31 mouse cellular contexts compared by ENCODE assay signal in the genomic region with DNA sequence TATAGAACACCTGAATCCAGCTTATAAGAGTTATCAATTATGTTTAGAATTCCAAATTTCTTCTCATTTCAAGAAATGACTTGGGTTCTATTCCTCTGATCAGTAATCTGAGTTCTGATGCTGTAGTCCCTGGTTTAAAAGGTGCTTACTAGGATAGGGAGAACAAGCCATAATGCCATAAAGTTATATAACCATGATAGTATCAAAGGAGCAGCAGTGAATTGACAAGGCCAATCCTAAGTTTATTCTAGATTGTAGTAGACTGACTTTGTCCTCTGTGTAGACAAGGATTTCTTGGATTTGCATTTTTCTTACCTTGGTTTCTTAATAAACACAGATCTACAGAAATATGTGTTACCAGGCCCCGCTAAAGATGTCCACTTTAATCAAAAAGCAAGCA.
"Had no signal": no experiment of that assay in that cellular context is flagged by ENCODE, and none has a peak within 500 bp of the region (broad histone marks: within the 10 kb centered on the region; RNA-seq: fewer than 3 reads in every experiment).

No protein-coding gene starts in this region.

- H3K36me3 ChIP-seq: limb, embryonic 10.5 days; limb, embryonic 12.5 days; limb, embryonic 13.5 days; limb, embryonic 15.5 days; liver, embryonic 12.5 days; liver, embryonic 13.5 days; liver, embryonic 15.5 days; lung, embryonic 15.5 days; midbrain, embryonic 10.5 days; midbrain, embryonic 12.5 days; midbrain, embryonic 13.5 days; midbrain, embryonic 15.5 days had no signal

- H3K9ac ChIP-seq: limb, embryonic 12.5 days; limb, embryonic 13.5 days; limb, embryonic 15.5 days; liver, embryonic 12.5 days; liver, embryonic 13.5 days; liver, embryonic 14.5 days; liver, embryonic 15.5 days; liver, postnatal 0 days; lung, embryonic 14.5 days; lung, embryonic 15.5 days; midbrain, embryonic 12.5 days; midbrain, embryonic 13.5 days; midbrain, embryonic 15.5 days had no signal

- H3K27me3 ChIP-seq: limb, embryonic 12.5 days; limb, embryonic 13.5 days; limb, embryonic 15.5 days; liver, embryonic 12.5 days; liver, embryonic 13.5 days; liver, embryonic 15.5 days; lung, embryonic 15.5 days; megakaryocyte, embryonic 14.5 days; midbrain, embryonic 12.5 days; midbrain, embryonic 13.5 days; midbrain, embryonic 15.5 days had no signal

- H3K9me3 ChIP-seq: limb, embryonic 10.5 days; limb, embryonic 12.5 days; limb, embryonic 13.5 days; limb, embryonic 15.5 days; liver, embryonic 12.5 days; liver, embryonic 13.5 days; liver, embryonic 15.5 days; lung, embryonic 15.5 days; megakaryocyte, embryonic 14.5 days; midbrain, embryonic 10.5 days; midbrain, embryonic 12.5 days; midbrain, embryonic 13.5 days; midbrain, embryonic 15.5 days had no signal

- H3K4me1 ChIP-seq: limb, embryonic 10.5 days; limb, embryonic 12.5 days; limb, embryonic 13.5 days; limb, embryonic 15.5 days; liver, embryonic 12.5 days; liver, embryonic 13.5 days; liver, embryonic 15.5 days; lung, embryonic 15.5 days; megakaryocyte, embryonic 14.5 days; midbrain, embryonic 10.5 days; midbrain, embryonic 12.5 days; midbrain, embryonic 13.5 days; midbrain, embryonic 15.5 days had no signal

- H3K4me3 ChIP-seq: limb, embryonic 10.5 days; limb, embryonic 12.5 days; limb, embryonic 13.5 days; limb, embryonic 15.5 days; liver, embryonic 12.5 days; liver, embryonic 13.5 days; liver, embryonic 15.5 days; lung, embryonic 15.5 days; megakaryocyte, embryonic 14.5 days; midbrain, embryonic 10.5 days; midbrain, embryonic 12.5 days; midbrain, embryonic 13.5 days; midbrain, embryonic 15.5 days; myocyte had no signal

- DNase-seq: left cerebral cortex, postnatal 4 days; liver; liver, embryonic 13.5 days; liver, postnatal 0 days; lung, adult 18-20 months; lung, adult 2 months; lung, embryonic 14.5 days; lung, postnatal 10 days; lung, postnatal 14 days; lung, postnatal 36 days; lung, postnatal 4 days; midbrain, embryonic 14.5 days had no signal

- H3K27ac ChIP-seq: limb, embryonic 10.5 days; limb, embryonic 12.5 days; limb, embryonic 13.5 days; limb, embryonic 15.5 days; liver, embryonic 12.5 days; liver, embryonic 13.5 days; liver, embryonic 14.5 days; liver, embryonic 15.5 days; lung, embryonic 15.5 days; macrophage; midbrain, embryonic 10.5 days; midbrain, embryonic 12.5 days; midbrain, embryonic 13.5 days; midbrain, embryonic 15.5 days had no signal

- H3K4me2 ChIP-seq: limb, embryonic 12.5 days; limb, embryonic 13.5 days; limb, embryonic 15.5 days; liver, embryonic 11.5 days; liver, embryonic 12.5 days; liver, embryonic 13.5 days; liver, embryonic 15.5 days; lung, embryonic 14.5 days; lung, embryonic 15.5 days; midbrain, embryonic 11.5 days; midbrain, embryonic 12.5 days; midbrain, embryonic 13.5 days; midbrain, embryonic 15.5 days had no signal

- ATAC-seq: liver, embryonic 12.5 days; liver, postnatal 0 days; lung, postnatal 0 days; midbrain, embryonic 13.5 days; midbrain, embryonic 15.5 days; midbrain, embryonic 16.5 days had no signal
